Mouse (Mus musculus): Measurements from ENCODE around the gene Myh11.

Gene Myh11

GRCm38 (mm10) chr16:14272374-14272965 lies 18.7 kb downstream of the Myh11 start:
- no peak for DNase-seq (ENCODE audit: low spot score in 2 of 2)

GRCm38 (mm10) chr16:14265203-14265920 lies 25.8 kb downstream of the Myh11 start:
- no peak for DNase-seq (ENCODE audit: low spot score in 2 of 2)

GRCm38 (mm10) chr16:14264504-14264903 lies 26.7 kb downstream of the Myh11 start:
- no peak for DNase-seq (ENCODE audit: low spot score in 2 of 2)

- no peak for DNase-seq (ENCODE audit: low spot score in 2 of 2)
Observed at GRCm38 (mm10) chr16:14263241-14263640, 27.9 kb downstream of the Myh11 start.

- no peak for DNase-seq (ENCODE audit: low spot score in 2 of 2)
Observed at GRCm38 (mm10) chr16:14262410-14262809, 28.8 kb downstream of the Myh11 start.

- DNase-seq (ENCODE audit: low spot score in 2 of 2) = peak in 1 of 2 experiments; percentile 17
Observed at GRCm38 (mm10) chr16:14258856-14259255, 32.3 kb downstream of the Myh11 start.

GRCm38 (mm10) chr16:14253586-14253985 lies 37.6 kb downstream of the Myh11 start:
- no peak for DNase-seq (ENCODE audit: low spot score in 2 of 2)

- DNase-seq (ENCODE audit: low spot score in 2 of 2) = no peak
Observed at GRCm38 (mm10) chr16:14252877-14253276, 38.3 kb downstream of the Myh11 start.

GRCm38 (mm10) chr16:14249913-14250312 lies 41.3 kb downstream of the Myh11 start:
- no peak for DNase-seq (ENCODE audit: low spot score in 2 of 2)

- DNase-seq (ENCODE audit: low spot score in 2 of 2) = peak in 1 of 2 experiments; percentile 29
Observed at GRCm38 (mm10) chr16:14242553-14242952, 48.6 kb downstream of the Myh11 start.

GRCm38 (mm10) chr16:14242059-14242458 lies 49.1 kb downstream of the Myh11 start:
- DNase-seq (ENCODE audit: low spot score in 2 of 2) = no peak

GRCm38 (mm10) chr16:14237100-14237723 lies 54.0 kb downstream of the Myh11 start:
- peak; percentile 64 to 81 for DNase-seq (ENCODE audit: low spot score in 2 of 2)

- no peak for DNase-seq (ENCODE audit: low spot score in 2 of 2)
Observed at GRCm38 (mm10) chr16:14215156-14215555, 76.0 kb downstream of the Myh11 start.

- DNase-seq (ENCODE audit: low spot score in 2 of 2) = no peak
Observed at GRCm38 (mm10) chr16:14198798-14199197, 92.4 kb downstream of the Myh11 start.

- peak; percentile 23 to 72 for DNase-seq (ENCODE audit: low spot score in 2 of 2)
Observed at GRCm38 (mm10) chr16:14195427-14195826, 95.7 kb downstream of the Myh11 start.

- DNase-seq (ENCODE audit: low spot score in 2 of 2) = no peak
Observed at GRCm38 (mm10) chr16:14194164-14194950, 96.8 kb downstream of the Myh11 start.

GRCm38 (mm10) chr16:14185516-14185915 lies 105.7 kb downstream of the Myh11 start:
- no peak for DNase-seq (ENCODE audit: low spot score in 2 of 2)

GRCm38 (mm10) chr16:14183856-14184255 lies 107.3 kb downstream of the Myh11 start:
- DNase-seq (ENCODE audit: low spot score in 2 of 2) = no peak

GRCm38 (mm10) chr16:14182360-14182759 lies 108.8 kb downstream of the Myh11 start:
- no peak for DNase-seq (ENCODE audit: low spot score in 2 of 2)

GRCm38 (mm10) chr16:14180163-14180733 lies 110.9 kb downstream of the Myh11 start:
- no peak for DNase-seq (ENCODE audit: low spot score in 2 of 2)

- DNase-seq (ENCODE audit: low spot score in 2 of 2) = no peak
Observed at GRCm38 (mm10) chr16:14178041-14178440, 113.1 kb downstream of the Myh11 start.

GRCm38 (mm10) chr16:14169706-14170105 lies 121.5 kb downstream of the Myh11 start:
- DNase-seq (ENCODE audit: low spot score in 2 of 2) = no peak
